7 mouse cellular contexts compared by ENCODE assay signal in genomic region chr13:97442283-97442682, GRCm38 (mm10).
DNase-seq lines count a peak whose midpoint lies in the region; ATAC-seq and TF ChIP-seq lines count a peak whose summit lies in the region.

No protein-coding gene starts in this region.

- 0 out of 2 replicates have a peak overlapping the region, but pooled peaks have one; percentile 14 for H3K4me2 ChIP-seq in embryonic facial prominence, embryonic 12.5 days (replicated peaks)
- no peak overlapping the region for H3K4me2 ChIP-seq in intestine, embryonic 15.5 days (replicated peaks)
- H3K4me2 ChIP-seq in midbrain, embryonic 13.5 days (replicated peaks) = no peak overlapping the region

- intact Hi-C loops in left cerebral cortex, postnatal 4 days (cut with DNase I) = no loop called here

- no peak overlapping the region for H3K9ac ChIP-seq in embryonic facial prominence, embryonic 12.5 days
- no peak overlapping the region for H3K9ac ChIP-seq in intestine, embryonic 15.5 days
- H3K9ac ChIP-seq in midbrain, embryonic 13.5 days (replicated peaks) = no peak overlapping the region

- no peaks in the 10 kb centered on the region for H3K9me3 ChIP-seq in embryonic facial prominence, embryonic 12.5 days
- H3K9me3 ChIP-seq in intestine, embryonic 15.5 days = no peaks in the 10 kb centered on the region
- no peaks in the 10 kb centered on the region for H3K9me3 ChIP-seq in midbrain, embryonic 13.5 days

- H3K27me3 ChIP-seq in spleen, adult 2 months (ENCODE audit: control insufficient read depth, insufficient read depth, low read length) = no peaks in the 10 kb centered on the region
- H3K27me3 ChIP-seq in embryonic facial prominence, embryonic 12.5 days = no peaks in the 10 kb centered on the region
- no peaks in the 10 kb centered on the region for H3K27me3 ChIP-seq in intestine, embryonic 15.5 days (replicated peaks)
- no peaks in the 10 kb centered on the region for H3K27me3 ChIP-seq in midbrain, embryonic 13.5 days

- no peak for ATAC-seq in embryonic facial prominence, embryonic 12.5 days (ENCODE audit: insufficient number of reproducible peaks, insufficient read depth, low FRiP score, low TSS enrichment)
- peak; percentile 16; the same call in 1 of the 2 replicates for ATAC-seq in intestine, embryonic 15.5 days
- ATAC-seq in midbrain, embryonic 13.5 days = no peak

- peak overlapping the region; percentile 6 for H3K27ac ChIP-seq in spleen, adult 2 months (ENCODE audit: insufficient read depth, low read length)
- H3K27ac ChIP-seq in embryonic facial prominence, embryonic 12.5 days = no peak overlapping the region
- H3K27ac ChIP-seq in intestine, embryonic 15.5 days = 0 out of 2 replicates have a peak overlapping the region, but pooled peaks have one; percentile 42
- 0 out of 2 replicates have a peak overlapping the region, but pooled peaks have one; percentile 0 for H3K27ac ChIP-seq in midbrain, embryonic 13.5 days

- peaks cover 9% of the 10 kb centered on the region; the same call in 1 of the 2 replicates for H3K4me1 ChIP-seq in spleen, adult 2 months (ENCODE audit: control insufficient read depth, insufficient read depth, insufficient read length)
- H3K4me1 ChIP-seq in embryonic facial prominence, embryonic 12.5 days = peaks cover 38% of the 10 kb centered on the region
- H3K4me1 ChIP-seq in intestine, embryonic 15.5 days (replicated peaks) = peaks cover 27% of the 10 kb centered on the region
- H3K4me1 ChIP-seq in midbrain, embryonic 13.5 days (replicated peaks) = peaks cover 45% of the 10 kb centered on the region

- H3K36me3 ChIP-seq in spleen, adult 2 months (ENCODE audit: control insufficient read depth, insufficient read depth, low read length) = no peaks in the 10 kb centered on the region
- H3K36me3 ChIP-seq in embryonic facial prominence, embryonic 12.5 days = no peaks in the 10 kb centered on the region
- H3K36me3 ChIP-seq in intestine, embryonic 15.5 days = no peaks in the 10 kb centered on the region
- H3K36me3 ChIP-seq in midbrain, embryonic 13.5 days = no peaks in the 10 kb centered on the region

- WGBS in spleen, adult 2 months = 2% methylated on average over 10 of the region's 10 CpGs
- WGBS in embryonic facial prominence, embryonic 12.5 days = 20% methylated on average over 10 of the region's 10 CpGs
- WGBS in intestine, embryonic 15.5 days = 47% methylated on average over 10 of the region's 10 CpGs
- WGBS in midbrain, embryonic 13.5 days = 28% methylated on average over 10 of the region's 10 CpGs

- no peak for TF ChIP-seq POLR2A in spleen, adult 2 months (IDR thresholded peaks at IDR 0.05; ENCODE audit: low read depth, low read length)

- no peak for TF ChIP-seq CTCF in spleen, adult 2 months (IDR thresholded peaks at IDR 0.05; ENCODE audit: extremely low read depth, insufficient read depth, insufficient read length, insufficient replicate concordance)

- H3K4me3 ChIP-seq in spleen, adult 2 months (ENCODE audit: extremely low read depth, insufficient read depth, insufficient read length) = peak overlapping the region; percentile 7; the same call in 1 of the 2 replicates
- no peak overlapping the region for H3K4me3 ChIP-seq in embryonic facial prominence, embryonic 12.5 days
- no peak overlapping the region for H3K4me3 ChIP-seq in intestine, embryonic 15.5 days (replicated peaks)
- H3K4me3 ChIP-seq in midbrain, embryonic 13.5 days (replicated peaks) = no peak overlapping the region

- DNase-seq in spleen, adult 2 months (ENCODE audit: low read depth in 1 of 2, low spot score in 2 of 2) = peak; percentile 21 to 28
- no peak for DNase-seq in spleen, postnatal 4 days (ENCODE audit: low spot score in 2 of 2)
- peak; percentile 8 for DNase-seq in yolk sac, embryonic 10.5 days (ENCODE audit: low spot score)
- no peak for DNase-seq in left cerebral cortex, postnatal 4 days

Comparison
In these comparisons a context has a peak if more than half of its experiments do, and no peak if none do; other contexts are left out.
1. DNase-seq: peak in spleen, adult 2 months (2 of 2) and yolk sac, embryonic 10.5 days (single experiment); none in spleen, postnatal 4 days (0 of 2) and left cerebral cortex, postnatal 4 days (single experiment).